Mouse (Mus musculus): ENCODE results near the gene Phf14.
A peak's percentile ranks its signal among the peaks of the same experiment; 100 is the strongest.
"Not testable (repeated sequence)": the region's sequence is repeated elsewhere in the genome, so short reads cannot be mapped to it uniquely, and the experiment has no call there.

Gene Phf14

DNA sequence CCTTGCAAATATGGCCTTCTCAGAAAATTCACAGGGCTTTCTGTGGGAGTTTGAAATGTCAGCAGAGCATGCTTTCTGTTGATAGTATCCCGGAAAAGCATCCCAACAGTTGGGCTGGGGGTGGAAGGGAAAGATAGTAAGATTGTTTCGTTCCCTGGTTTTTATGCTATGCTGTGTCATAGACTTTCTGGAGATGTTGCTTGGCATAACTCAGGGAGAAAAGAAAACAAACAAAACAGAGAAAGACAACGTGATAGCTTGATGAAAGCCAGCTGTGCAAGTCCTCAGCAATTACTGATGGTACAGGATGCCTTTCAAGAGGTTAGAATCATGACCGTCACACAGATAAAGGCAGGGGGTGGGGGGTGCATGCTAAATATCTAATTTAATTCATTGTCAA is 197.5 kb downstream of the Phf14 start:
- peak; percentile 41 for DNase-seq

DNA sequence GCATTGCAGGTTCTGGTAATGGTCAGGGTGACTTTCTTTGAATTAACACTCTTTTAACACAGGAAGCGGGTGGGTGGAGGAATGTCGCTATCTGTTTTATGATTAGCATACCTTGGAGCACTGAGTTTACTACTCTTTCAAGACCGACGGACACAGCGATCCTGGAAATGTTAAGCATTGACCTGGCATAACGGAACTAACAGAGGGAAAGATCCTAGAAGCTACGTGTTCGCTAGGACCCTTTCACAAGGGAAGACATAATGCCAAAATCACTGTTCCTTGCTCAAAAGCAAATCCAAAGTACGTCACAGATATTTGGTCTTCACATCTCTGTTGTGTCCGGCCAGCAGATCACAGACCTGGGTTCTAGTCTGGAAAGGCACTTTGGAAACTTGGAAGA is 199.7 kb downstream of the Phf14 start:
- no peak for DNase-seq

- DNase-seq: no peak
Observed at GRCm38 (mm10) chr6:12107786-12108185, 200.2 kb downstream of the Phf14 start.

DNA sequence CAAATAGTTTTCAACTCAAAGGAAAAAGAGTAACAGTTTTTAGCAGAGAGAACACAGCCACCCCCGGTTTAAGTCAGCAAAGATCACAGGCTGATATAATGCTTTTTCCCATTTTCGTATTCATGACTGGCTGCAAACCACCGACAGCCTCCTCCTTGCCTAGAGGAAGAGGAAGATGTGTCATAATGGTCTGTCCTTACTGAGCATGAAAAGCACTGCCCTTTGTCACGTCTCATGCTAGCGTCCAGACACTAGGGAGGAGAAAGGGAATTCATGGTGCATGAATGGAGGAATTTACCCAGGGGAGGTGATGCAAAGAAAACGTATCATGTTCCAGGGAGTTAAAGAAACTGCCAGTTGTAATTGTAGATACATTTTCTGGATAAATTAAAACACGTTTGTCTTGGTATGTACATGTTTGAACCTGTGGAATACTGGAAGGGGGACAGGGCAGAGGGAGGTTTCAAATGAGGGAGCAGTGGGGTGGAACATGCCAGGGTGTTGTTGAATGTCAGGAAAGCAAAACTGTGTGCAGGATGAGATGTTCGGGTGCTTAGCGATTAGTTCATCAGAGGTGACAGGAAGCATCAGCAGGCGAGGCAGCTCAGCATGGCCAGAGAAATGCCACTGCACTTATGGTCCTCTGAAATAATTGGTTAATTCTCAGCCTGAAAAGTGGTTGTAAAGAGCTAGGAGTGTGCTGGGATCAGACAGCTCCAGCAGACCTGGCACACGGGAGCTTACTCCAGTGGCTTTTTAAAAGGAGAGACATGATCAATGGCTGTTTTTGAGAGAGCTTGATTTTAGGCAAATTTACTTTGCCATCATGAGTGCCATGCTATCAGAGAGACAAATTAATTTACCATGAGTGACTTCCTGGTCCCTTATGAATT is 209.6 kb downstream of the Phf14 start:
- DNase-seq: no peak

DNA sequence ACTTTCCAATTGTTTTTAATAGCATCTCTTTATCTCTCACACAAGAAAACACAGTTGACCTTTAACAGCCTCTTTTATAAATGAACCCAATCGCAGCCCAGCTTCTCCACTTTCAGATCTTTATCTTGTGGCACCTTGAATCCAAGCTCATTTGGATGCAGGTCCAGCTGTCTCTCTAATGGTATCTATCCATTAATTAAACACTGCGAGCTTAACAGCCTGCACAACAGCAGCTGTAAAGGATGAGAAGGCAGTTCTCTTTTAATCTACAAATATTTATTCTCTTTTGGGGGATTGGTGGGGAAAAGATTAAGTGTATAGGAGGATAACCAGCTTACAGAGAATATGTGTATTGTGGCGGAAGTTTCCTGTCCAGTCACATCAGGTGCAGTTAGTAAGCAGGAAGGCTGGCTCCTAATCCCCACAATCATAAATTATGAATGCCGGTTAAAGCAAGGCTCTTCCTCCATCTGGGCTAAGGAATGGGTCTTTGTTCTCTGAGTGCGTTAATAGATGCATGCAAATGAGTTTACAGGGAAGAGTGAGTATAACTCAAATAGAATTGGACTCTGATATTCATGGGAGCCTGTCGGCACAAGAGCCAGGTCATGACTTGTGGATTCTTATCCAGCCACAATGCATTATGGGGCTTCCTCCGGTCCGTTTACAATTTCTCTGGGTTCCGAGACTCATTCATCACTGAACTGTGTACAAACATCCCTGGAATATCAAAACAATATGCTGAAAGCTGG is 210.4 kb downstream of the Phf14 start:
- DNase-seq: peak; percentile 5

- DNase-seq: no peak
Observed at GRCm38 (mm10) chr6:12122759-12123158, 215.2 kb downstream of the Phf14 start.

DNA sequence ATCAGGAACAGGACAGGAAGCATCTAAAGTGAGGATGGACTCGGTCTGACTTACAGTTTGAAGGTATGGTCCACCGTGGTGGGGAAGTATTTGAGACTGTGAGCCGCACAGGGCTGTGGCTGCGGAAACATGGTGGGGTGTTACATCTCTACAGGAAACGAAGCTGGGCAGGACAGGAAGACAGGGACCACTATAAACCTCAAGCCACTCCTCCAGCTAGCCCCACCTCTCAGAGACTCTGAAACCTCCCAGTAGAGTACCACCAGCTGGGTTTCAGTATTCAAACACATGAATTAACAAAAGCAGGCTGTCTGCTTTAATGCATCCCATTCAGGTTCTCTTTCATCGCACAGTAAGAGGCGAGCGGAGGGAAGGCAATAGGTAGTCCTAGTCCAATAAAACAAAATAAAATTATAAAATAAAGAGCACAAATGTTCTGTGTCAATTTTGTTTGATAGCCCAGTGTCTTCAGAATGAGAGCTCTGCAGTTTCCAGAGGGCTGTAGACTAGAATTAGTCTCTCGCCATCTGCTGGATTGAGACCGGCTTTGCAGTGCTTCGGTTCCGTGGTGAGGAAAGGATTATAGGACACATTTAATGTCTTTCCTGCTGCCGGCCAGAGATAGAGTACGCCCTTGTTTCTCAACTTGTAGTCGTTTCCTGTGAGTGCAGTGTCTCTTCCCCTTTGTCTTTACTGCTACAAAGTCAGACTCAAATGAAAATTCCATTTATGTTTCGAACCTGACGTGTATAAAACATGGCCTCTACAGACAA is 217.6 kb downstream of the Phf14 start:
- peak; percentile 59 for DNase-seq

- DNase-seq: not testable (repeated sequence)
Observed at GRCm38 (mm10) chr6:12126601-12127000, 219.0 kb downstream of the Phf14 start.

- no peak for DNase-seq
Observed at GRCm38 (mm10) chr6:12127287-12127686, 219.7 kb downstream of the Phf14 start.

All from lung, postnatal 14 days (tissue).